Mouse (Mus musculus) G1E (cell line): ENCODE data around the gene Dnajc13.

Source experiments
- CTCF ChIP-seq: IDR thresholded peaks from 2 replicates; pipeline ENCODE4 v1.5.1; 2012; ENCODE audit warnings: low read depth, low read length, inconsistent platforms, mixed read lengths
- GATA1 ChIP-seq: IDR thresholded peaks from 2 replicates; pipeline ENCODE4 v1.6.1; 2012; ENCODE audit warnings: borderline replicate concordance, low read length, inconsistent platforms, mixed read lengths
- TAL1 ChIP-seq: conservative IDR thresholded peaks from 2 replicates; pipeline ENCODE4 v1.6.1; 2012; ENCODE audit warnings: low read depth, low read length, inconsistent platforms, mixed read lengths

DNA sequence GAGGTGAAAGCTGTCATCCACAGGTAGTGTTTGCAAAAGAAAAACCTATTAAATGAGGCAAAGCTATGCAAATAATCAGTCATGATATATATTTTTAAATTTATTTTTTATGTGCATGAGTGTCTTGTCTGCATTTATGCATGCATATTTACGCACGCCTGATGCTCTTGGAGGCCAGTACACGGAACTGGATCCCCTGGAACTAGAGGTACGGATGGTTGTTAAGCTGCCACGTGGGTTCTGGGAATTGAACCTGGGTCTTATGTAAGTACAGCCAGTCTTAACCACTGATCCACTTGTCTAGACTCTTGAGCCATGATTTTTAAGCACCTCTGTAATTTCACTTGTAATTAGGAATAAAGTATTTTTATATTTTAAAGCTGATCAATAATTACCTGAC, 79.5 kb downstream of the Dnajc13 start:
- TF ChIP-seq CTCF (no peak), TAL1 (no peak), GATA1 (no peak)
